Mouse (Mus musculus) midbrain, embryonic 10.5 days (tissue): ENCODE measurements around the gene Gm49322. TPM values are rescaled to one million over a fixed set of nuclear protein-coding genes. Genes with fewer than 3 reads are reported as not detected.

ENCODE experiments used
- DNase-seq: peaks from one replicate; pipeline ENCODE4 v3.0.0-alpha.2; 2017; ENCODE audit warnings: low spot score
- H3K27ac ChIP-seq: fragments of 300-500 bp; sonication (generic); replicated peaks from 2 replicates; pipeline ENCODE4 v1.5.1; 2016; ENCODE audit warnings: mild to moderate bottlenecking
- H3K27me3 ChIP-seq: fragments of 300-500 bp; sonication (generic); 2 replicates; pipeline ENCODE4 v1.6.1; 2016; ENCODE audit warnings: low read depth, mild to moderate bottlenecking; ENCODE audit not compliant: poor library complexity, severe bottlenecking
- H3K36me3 ChIP-seq: fragments of 300-500 bp; sonication (generic); 2 replicates; pipeline ENCODE4 v1.6.1; 2016; ENCODE audit warnings: mild to moderate bottlenecking, moderate library complexity
- H3K4me1 ChIP-seq: fragments of 300-500 bp; sonication (generic); 2 replicates; pipeline ENCODE4 v1.6.1; 2016
- H3K4me3 ChIP-seq: fragments of 300-500 bp; sonication (generic); 2 replicates; pipeline ENCODE4 v1.5.1; 2016; ENCODE audit warnings: mild to moderate bottlenecking, moderate library complexity
- H3K9me3 ChIP-seq: fragments of 300-500 bp; sonication (generic); replicated peaks from 2 replicates; pipeline ENCODE4 v1.6.1; 2016; ENCODE audit warnings: mild to moderate bottlenecking
- WGBS: fragments of 180-500 bp; shearing (Covaris S2); methylation state at CpG from one replicate; pipeline ENCODE4 v1.1.7; 2016; 5-methylcytosine and 5-hydroxymethylcytosine counted together
- polyA plus RNA-seq: library from polyadenylated mRNA; unstranded; fragments of >200 nt; fragmentation: Nextera tagmentation; extraction: Ambion mirVana; gene quantifications from 2 replicates; pipeline ENCODE4 v1.2.1, GENCODE M21; 2016

The Gm49322 gene
- polyA plus RNA-seq, 1 experiment from 2014 or later, result 5.6 TPM

DNA sequence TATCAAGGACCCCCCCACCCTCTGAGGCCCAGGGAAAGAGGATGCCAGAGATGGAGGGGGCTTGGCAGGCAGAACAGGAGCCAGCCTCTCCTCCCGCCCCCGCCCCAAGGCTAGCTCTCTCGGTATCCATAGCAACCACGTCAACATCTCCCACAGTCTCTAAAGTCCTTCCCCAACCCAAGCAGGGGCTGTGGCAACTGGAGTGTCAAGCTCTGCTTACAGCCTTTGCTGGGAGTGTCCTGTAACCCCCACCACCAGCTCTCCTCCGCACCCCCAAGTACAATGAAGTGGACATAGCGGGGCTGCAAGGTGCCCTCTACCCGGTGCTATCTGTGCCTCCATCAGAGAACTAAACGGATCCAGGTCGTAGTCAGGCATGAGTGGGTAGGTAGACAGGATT lies 31.9 kb upstream of the Gm49322 start:
- WGBS, result 59% methylated on average over 9 of the region's 9 CpGs
- H3K36me3 ChIP-seq, result peaks cover under 1% of the 10 kb centered on the region
- DNase-seq, result no peak
- H3K4me3 ChIP-seq, result peak overlapping the region; percentile 26; the same call in 1 of the 2 replicates
- H3K9me3 ChIP-seq, result no peaks in the 10 kb centered on the region
- peaks cover 97% of the 10 kb centered on the region for H3K4me1 ChIP-seq
- H3K27me3 ChIP-seq, result peaks cover 5% of the 10 kb centered on the region; the same call in 1 of the 2 replicates
- peak overlapping the region; percentile 10; the same call in 1 of the 2 replicates for H3K27ac ChIP-seq

DNA sequence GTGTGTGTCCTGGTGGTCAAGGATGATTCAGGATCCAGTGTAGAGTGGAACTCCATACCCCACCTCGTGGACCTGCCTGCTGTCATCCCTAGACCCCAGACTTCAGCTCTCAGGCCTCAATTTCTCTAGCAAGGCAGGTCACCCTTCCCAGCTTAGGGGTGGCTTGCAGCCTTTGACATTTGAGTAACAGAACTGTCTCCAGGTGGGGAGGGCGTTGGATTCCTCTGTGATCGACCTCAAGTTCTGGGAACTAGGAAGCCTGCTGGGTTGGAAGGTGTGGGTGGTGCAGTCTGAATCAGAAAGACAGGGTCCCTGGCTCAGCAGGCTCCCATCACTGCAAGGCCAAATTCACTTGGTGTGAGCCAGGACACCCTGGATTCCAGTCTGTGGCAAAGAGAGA lies 30.9 kb upstream of the Gm49322 start:
- no peak for DNase-seq
- Histone ChIP-seq H3K9me3 (no peaks in the 10 kb centered on the region), H3K27me3 (peaks cover 5% of the 10 kb centered on the region; the same call in 1 of the 2 replicates), H3K4me1 (peaks cover 95% of the 10 kb centered on the region), H3K4me3 (0 out of 2 replicates have a peak overlapping the region, but pooled peaks have one; percentile 82), H3K36me3 (no peaks in the 10 kb centered on the region), H3K27ac (no peak overlapping the region)
- 82% methylated on average over 3 of the region's 3 CpGs for WGBS

GRCm38 (mm10) chr10:80575925-80576324 lies 29.9 kb upstream of the Gm49322 start:
- Histone ChIP-seq H3K27me3 (peaks cover 5% of the 10 kb centered on the region; the same call in 1 of the 2 replicates), H3K27ac (peak overlapping the region; percentile 87; the same call in 1 of the 2 replicates), H3K4me1 (peaks cover 85% of the 10 kb centered on the region), H3K9me3 (no peaks in the 10 kb centered on the region), H3K36me3 (no peaks in the 10 kb centered on the region), H3K4me3 (peak overlapping the region; percentile 82)
- WGBS, result 17% methylated on average over 17 of the region's 17 CpGs
- DNase-seq, result no peak

DNA sequence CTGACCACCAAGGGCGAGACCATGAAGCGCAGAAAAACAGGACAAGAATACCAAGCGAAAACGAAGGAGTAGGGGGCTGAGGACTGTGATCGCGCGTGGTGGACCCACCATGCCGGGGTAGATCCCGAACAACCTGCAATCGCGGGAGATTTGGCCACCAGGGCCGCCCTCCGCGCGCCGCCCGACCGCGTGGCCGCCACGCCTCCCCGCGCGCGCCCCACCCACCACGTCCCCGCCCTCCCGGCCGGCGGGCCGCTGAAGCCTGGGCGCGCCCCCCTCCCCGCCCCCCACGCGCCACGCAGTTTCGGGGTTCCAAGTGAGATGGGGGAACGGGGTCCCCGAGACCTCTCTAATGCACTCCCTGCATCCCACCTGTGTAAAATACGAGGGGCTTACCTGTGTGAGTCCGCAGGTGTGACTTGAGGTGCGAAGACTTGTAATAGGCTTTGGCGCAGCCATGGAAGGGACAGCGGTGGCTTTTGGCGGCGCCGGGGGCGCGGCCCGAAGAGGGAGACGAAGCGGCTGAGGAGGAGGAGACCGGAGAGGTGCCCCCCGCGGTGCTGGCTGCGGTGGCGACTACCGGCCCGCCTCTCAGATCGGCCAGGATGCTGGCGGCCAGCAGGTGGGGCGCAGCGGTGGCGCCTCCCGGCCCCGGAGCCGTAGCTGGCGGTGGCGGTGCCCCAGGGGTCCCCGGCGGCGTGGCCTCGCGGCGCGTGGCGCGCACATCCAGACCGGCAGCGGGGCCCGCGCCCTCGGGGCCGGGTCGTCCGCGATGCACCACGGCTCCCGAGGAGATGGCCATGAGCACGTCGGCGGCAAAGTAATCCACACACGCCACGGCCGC lies 29.2 kb upstream of the Gm49322 start:
- under 1% methylated on average over 96 of the region's 96 CpGs for WGBS
- peak; percentile 50 for DNase-seq
- no peaks in the 10 kb centered on the region for H3K9me3 ChIP-seq
- no peaks in the 10 kb centered on the region for H3K36me3 ChIP-seq
- peak overlapping the region; percentile 82 for H3K4me3 ChIP-seq
- H3K27ac ChIP-seq, result peak overlapping the region; percentile 87
- peaks cover 5% of the 10 kb centered on the region; the same call in 1 of the 2 replicates for H3K27me3 ChIP-seq
- H3K4me1 ChIP-seq, result peaks cover 78% of the 10 kb centered on the region

- peak; percentile 97 for DNase-seq
- peaks cover 69% of the 10 kb centered on the region for H3K4me1 ChIP-seq
These were observed 28.4 kb upstream of the Gm49322 start, which contains the start of gene Klf16 for GRCm38 (mm10) chr10:80577195-80578130. Gene Klf16, minus strand, starts transcription at chr10:80577321.

DNA sequence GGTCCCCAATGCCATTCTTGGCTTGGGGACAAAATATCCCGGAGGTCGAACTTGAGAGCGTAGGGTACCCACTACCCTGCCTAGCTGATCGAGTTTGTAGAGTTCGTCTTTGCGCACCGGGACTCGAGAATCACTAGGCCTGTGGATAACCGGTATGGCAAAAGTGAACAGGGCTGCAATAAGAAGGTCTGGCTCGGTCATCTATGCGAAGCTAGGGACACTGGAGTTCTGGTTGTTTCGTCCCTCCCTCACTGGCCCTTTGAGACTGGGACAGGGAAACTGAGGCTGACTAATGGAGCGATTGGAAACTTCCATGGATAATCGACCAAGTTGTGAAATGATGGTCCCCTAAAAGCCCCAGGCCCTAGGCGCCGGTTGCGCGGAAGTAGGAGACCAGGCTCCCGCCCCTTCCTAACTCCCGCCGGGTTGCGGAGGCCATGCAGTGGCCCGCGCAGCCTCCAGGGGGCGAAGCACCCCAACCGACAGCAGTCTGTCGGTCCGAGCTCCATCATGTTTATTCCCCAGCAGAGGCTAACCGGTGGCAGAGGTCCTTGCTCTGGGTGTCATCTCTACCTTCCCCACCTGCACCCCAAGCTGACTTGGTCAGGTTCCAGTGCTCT lies 27.6 kb upstream of the Gm49322 start:
- Histone ChIP-seq H3K36me3 (peaks cover 8% of the 10 kb centered on the region), H3K4me3 (peak overlapping the region; percentile 82), H3K9me3 (no peaks in the 10 kb centered on the region), H3K4me1 (peaks cover 63% of the 10 kb centered on the region), H3K27ac (peak overlapping the region; percentile 87), H3K27me3 (peaks cover 5% of the 10 kb centered on the region; the same call in 1 of the 2 replicates)
- WGBS, result under 1% methylated on average over 29 of the region's 29 CpGs
- peak; percentile 88 for DNase-seq

More at GRCm38 (mm10) chr10:80577195-80578130, 28.4 kb upstream of the Gm49322 start, which contains the start of gene Klf16:
- Histone ChIP-seq H3K27ac (peak within 1 kb of the TSS; percentile 87), H3K4me3 (peak within 1 kb of the TSS; percentile 82), H3K9me3 (no peaks in the 10 kb centered on the region), H3K36me3 (peaks cover 3% of the 10 kb centered on the region; the same call in 1 of the 2 replicates), H3K27me3 (peaks cover 5% of the 10 kb centered on the region; the same call in 1 of the 2 replicates)
- 1% methylated on average over 78 of the region's 97 CpGs for WGBS

- Histone ChIP-seq H3K9me3 (no peaks in the 10 kb centered on the region), H3K27ac (peak overlapping the region; percentile 87), H3K36me3 (peaks cover 15% of the 10 kb centered on the region), H3K4me3 (peak overlapping the region; percentile 82), H3K4me1 (peaks cover 60% of the 10 kb centered on the region), H3K27me3 (peaks cover 5% of the 10 kb centered on the region; the same call in 1 of the 2 replicates)
- DNase-seq, result peak; percentile 49
- 9% methylated on average over 8 of the region's 8 CpGs for WGBS
These were observed 26.9 kb upstream of the Gm49322 start for GRCm38 (mm10) chr10:80578911-80579310.

GRCm38 (mm10) chr10:80583047-80583446 lies 22.8 kb upstream of the Gm49322 start:
- H3K36me3 ChIP-seq, result peaks cover 45% of the 10 kb centered on the region
- H3K9me3 ChIP-seq, result no peaks in the 10 kb centered on the region
- H3K27ac ChIP-seq, result no peak overlapping the region
- H3K27me3 ChIP-seq, result no peaks in the 10 kb centered on the region
- 86% methylated on average over 5 of the region's 5 CpGs for WGBS
- peaks cover 55% of the 10 kb centered on the region for H3K4me1 ChIP-seq
- no peak overlapping the region for H3K4me3 ChIP-seq
- DNase-seq, result no peak

DNA sequence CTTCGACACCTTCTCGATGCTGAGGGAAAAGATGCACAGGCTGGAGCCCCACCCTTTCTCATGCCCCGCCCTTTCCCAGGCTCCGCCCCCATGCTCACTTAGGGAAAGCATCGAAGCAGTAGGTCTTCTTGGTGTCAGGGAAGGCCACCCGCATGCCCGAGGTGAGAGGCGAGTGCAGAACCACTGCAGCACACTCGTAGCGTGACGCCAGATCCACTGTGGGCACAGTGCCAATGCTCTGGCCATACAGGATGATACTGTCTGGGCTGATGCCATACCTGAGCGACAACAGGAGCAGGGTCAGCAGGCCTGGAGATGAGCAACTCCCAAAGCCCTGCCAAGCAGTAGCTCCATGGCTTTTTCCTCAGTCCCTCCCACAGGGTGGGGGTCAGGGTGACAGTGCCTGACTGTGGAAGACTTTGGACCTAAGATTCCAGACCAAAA lies 21.8 kb upstream of the Gm49322 start:
- Histone ChIP-seq H3K4me3 (peak overlapping the region; percentile 18; the same call in 1 of the 2 replicates), H3K27ac (no peak overlapping the region), H3K4me1 (peaks cover 55% of the 10 kb centered on the region), H3K9me3 (no peaks in the 10 kb centered on the region), H3K36me3 (peaks cover 45% of the 10 kb centered on the region), H3K27me3 (no peaks in the 10 kb centered on the region)
- WGBS, result 70% methylated on average over 12 of the region's 12 CpGs
- DNase-seq, result no peak

DNA sequence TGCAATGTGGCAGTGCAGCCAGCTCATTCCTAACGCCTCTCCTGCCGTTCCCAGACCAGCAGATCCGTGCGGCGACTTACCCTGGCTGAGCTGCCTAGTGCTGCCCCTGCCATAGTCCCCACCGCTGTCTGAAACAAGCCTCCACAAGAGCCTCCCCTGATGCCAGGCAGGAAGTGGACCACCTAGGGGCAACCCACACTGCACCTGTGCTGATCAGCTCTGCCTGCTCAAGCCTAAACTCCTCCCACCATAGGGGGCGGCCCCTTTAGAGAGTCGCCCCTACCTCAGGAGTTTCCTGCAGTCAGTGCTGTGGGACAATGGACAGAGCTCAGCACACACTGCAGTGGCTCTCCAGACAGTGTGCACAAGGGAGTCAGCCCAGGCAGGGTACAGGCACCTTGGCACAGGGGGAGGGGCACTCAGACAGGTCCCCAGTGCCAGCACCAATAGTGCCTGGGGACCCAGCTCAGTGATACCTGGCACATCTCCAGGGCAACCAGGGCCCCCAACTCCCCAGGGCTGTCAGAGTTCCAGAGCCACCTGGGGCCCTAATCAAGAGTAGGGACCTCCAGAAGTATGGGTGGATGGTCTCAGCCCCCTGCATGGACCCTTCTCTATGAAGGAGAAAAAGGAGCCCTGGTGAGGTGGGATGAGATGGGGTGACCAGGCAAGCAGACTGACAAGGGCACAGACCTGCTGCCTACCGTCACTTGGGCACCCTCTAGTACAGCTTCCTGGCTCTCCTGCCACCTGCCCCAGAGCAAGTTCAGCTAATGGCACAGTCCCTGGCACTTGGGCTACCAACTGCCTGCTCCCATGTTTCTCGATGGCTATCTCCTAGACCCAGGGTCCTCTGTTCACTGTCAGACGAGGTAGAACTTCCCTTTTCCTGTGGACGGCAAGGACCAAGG lies 20.9 kb upstream of the Gm49322 start:
- H3K36me3 ChIP-seq, result peaks cover 45% of the 10 kb centered on the region
- peaks cover 59% of the 10 kb centered on the region for H3K4me1 ChIP-seq
- WGBS, result 78% methylated on average over 12 of the region's 12 CpGs
- no peaks in the 10 kb centered on the region for H3K27me3 ChIP-seq
- H3K4me3 ChIP-seq, result 0 out of 2 replicates have a peak overlapping the region, but pooled peaks have one; percentile 6
- DNase-seq, result no peak
- no peak overlapping the region for H3K27ac ChIP-seq
- no peaks in the 10 kb centered on the region for H3K9me3 ChIP-seq

GRCm38 (mm10) chr10:80585581-80585980 lies 20.2 kb upstream of the Gm49322 start:
- Histone ChIP-seq H3K36me3 (peaks cover 45% of the 10 kb centered on the region), H3K4me1 (peaks cover 62% of the 10 kb centered on the region), H3K27me3 (no peaks in the 10 kb centered on the region), H3K4me3 (peak overlapping the region; percentile 18; the same call in 1 of the 2 replicates), H3K9me3 (no peaks in the 10 kb centered on the region), H3K27ac (no peak overlapping the region)
- DNase-seq, result no peak
- 95% methylated on average over 8 of the region's 8 CpGs for WGBS
